Mouse (Mus musculus): ENCODE measurements at regions not wholly inside any gene's neighbourhood (a gene's known extent, or its start where the extent isn't known, plus 50 kb on each side); places are given as distances from the start of the nearest gene placed in this dataset.

DNA sequence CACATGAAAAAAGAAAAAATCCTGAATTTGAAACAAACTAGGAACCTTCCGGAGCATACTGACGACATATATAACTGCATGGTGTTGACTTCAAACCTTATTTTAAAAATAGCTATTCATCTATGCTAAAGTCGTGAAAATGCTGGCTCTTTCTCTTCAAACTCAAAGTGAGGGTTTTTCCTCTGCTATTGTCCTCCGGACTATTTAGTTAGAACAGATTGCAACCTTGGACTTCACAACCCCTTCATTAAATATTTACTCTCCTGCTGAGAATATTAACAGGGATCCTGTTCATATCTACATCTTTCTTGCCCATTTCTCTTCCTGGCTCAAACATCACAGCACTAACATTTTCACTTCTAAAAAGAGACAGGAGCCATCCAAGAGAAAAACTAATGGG lies 84.0 kb upstream of the Commd3 start:
- no peak for TF ChIP-seq CTCF (IDR thresholded peaks at IDR 0.05; ENCODE audit: extremely low read depth, insufficient read length, insufficient replicate concordance, low read depth, low read length)
- TF ChIP-seq POLR2A (IDR thresholded peaks at IDR 0.05; ENCODE audit: low read depth, low read length), result no peak
